Mouse (Mus musculus): ENCODE data around the gene Hoxa11.
A peak's percentile ranks its signal among the peaks of the same experiment; 100 is the strongest.

The Hoxa11 gene

DNA sequence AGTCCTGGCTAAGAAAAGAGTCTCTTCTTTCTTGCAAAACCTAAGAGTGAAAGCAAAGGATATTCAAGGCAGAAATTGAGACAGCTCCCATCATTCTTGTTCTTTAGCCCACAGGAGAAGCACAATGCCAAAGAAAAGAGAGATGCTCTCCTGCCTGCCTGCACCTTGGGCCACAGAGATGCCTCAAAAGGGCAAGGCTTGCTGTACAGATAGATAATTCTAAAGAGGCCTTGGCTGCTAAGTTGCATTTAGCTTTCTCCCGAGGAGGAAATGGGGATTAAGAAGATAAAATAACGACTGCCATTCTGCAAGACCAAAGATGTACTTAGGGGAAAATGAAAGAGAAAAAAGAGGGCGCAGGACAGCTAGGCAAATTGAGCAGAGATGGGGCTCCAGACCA lies 1.3 kb upstream of the Hoxa11 start:
- DNase-seq: no peak

DNA sequence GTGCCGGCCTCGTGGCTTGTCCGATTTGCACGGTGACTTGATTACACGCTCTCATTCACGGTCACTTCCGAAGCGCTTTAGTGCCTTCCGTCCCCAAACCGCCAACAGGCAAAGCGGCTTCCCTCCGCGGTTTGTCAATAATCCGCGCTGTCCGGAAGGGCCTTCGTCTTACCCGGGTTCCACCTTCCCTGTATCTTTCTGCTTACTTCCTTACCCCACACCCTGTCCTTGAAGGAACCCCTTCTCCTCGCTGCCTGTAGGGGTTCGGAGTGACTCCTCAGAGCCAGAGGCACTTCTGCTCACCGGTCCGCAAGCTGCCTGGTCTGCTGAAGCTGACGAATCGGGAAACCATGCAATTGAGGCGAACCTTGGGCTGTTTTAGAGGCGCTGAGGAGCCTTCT lies 793 bp upstream of the Hoxa11 start:
- DNase-seq: no peak

DNA sequence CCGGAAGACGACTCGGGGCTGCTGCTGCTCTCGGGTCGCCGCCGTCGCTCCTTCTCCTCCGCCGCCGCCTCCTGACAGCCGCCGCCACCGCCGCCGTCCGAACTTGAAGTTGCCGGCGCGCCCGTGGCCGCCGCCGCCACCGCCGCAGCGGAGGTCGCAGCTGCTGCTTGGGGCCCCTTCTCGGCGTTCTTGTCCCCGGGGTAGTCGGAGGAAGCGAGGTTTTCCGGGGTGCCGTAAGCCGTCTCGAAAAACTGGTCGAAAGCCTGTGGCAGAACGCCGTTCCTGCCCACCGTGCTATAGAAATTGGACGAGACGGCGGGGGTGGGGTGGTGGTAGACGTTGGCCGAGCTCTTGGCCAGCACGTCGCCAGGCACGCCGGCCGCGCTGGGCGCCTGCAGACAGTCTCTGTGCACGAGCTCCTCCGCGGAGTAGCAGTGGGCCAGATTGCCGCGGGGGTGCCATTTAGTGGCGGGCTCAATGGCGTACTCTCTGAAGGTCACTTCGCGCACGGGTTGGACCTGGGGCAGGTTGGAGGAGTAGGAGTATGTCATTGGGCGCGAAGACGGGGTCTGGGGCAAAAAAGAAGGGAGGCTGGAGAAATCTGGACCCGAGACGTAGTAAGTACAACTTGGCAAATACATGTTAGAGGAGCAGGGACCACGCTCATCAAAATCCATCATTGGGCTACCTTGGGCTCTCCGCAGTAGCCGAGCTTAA lies 412 bp downstream of the Hoxa11 start:
- DNase-seq: no peak

DNA sequence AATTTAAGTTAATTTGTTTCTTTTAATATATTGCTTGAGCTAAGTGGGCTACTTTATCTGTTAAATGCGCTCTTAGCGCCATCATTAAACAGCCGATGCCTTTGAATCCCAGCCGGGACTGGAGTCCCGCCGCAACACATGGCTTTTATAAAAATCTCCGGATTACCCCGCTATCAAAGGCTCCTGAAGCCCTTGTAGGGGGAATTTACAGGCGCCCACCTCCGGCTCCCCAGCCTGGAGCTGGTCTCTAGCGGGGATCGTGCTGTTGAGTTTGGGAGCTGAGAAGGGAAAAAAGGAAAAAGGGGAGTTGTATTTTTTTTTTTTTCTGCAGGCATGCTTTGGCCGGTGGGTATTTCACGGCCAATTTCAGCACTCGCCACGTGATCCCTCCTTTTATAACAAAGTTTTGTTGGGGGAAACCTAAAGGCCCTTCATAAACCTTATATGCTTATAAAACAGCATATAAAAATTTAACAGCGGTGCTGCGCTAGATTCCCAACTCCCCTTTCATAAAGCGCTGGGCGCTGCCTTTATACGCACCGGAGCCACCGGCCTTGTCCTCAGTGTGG lies 1.1 kb downstream of the Hoxa11 start:
- DNase-seq: no peak

DNA sequence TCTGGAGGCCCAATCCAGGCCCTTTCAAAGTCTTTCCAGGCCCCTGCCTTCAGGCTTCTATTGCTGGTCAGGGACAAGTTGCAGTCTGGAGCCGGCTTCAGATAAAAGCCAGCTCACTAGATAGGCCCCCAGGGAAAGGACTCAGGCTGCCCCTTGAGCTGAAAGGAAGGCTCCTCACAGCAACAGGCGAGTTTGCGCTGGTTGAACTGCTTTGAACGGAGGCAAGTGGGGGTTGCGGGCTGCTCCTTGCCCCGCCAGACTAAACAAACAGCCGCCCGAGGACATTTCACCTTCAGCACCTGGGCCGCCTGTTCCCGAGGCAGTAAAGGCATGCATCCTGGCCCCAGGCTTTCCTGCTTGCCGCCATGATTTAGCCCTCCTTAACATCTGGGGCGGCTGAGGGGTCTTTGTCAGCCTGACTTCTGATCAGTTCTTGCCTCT lies 1.9 kb downstream of the Hoxa11 start:
- DNase-seq: no peak

DNA sequence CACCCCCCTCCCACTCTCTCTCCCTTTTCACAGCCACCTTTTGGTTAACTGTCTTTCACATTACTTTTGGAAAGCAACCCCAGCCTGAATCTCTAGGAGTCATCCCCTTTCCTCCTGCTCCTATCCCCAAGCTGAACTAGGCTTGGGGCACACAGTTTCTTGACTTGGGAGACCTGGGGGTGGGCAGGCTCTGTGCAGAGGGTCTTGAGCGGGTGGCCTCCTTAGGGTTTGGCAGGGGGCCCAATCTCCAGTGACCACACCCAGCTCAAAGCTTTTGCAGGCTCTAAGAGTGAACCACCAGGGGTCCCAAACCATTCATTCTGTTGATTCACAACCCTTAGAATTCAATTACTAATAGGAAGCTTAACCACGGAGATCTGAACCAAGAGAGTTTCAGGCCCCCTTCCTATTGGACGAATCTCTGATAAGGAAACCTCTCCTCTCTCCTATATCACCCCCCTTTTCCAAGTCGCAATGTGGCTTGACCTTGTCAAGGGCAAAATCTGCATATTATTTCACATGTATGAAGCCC lies 2.7 kb downstream of the Hoxa11 start:
- DNase-seq: no peak

DNA sequence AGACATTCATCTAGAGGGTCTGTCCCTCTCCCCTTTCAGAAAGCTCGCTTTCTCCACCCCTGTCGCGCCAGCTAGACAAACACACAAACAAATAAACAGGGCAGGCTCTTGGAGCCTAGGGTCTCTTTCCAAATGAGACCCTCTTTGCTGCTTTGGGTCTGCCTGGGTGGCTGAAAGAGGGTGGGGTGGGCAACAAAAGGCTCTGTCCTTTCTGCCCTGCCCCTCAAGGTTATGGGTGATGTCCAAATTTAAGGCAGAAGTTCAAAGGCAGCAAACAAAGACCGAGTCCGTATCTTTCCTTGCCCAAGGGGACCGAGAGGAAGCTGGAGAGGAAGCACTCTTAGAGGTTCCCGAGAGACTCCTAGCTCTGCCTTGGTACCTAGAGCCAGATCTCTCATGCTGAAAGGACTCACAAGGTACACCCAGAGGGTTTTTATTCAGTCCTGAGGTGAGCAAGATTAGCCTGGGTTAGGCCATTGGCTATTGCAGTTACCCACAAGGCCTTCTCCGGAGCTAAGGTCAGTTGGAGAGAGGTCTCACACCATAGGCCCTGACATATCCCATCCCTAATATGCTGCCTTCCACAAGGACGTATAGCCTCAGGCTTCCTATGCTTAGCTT lies 4.5 kb downstream of the Hoxa11 start:
- DNase-seq: no peak

DNA sequence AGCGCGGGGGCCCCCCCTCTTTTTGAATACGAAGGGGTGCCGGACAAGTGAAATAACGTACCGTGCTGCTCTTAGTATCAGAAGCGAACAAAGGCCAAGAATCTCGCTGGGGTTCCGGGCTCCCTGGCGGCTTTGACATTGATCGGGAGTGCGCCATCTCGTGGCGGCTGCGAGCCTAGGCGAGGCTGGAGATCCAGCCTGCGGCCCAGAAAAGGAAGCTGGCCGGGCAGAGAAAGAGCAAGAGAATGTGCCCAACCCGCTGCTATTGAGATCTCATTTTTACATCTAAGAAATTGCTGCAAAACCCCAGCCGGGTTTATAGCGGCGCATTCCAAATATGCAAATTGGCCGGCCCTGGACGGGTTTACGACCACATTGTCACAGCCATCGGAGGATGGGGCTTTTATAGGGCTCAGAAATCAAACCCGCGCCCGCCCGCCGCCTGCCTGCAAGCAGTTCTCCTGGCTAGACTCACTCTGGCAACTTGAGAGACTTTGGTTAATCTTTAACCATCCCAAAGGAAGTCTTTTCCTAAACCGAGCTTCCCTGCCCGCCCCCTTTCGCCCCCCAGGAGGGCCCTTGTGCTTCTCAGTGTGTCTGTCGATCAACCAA lies 5.1 kb downstream of the Hoxa11 start, which contains the start of gene Hoxa10:
Gene Hoxa10, minus strand, starts transcription at position 466 of the 612 bp plus-strand sequence.
- peak; percentile 59 to 76 for DNase-seq

DNA sequence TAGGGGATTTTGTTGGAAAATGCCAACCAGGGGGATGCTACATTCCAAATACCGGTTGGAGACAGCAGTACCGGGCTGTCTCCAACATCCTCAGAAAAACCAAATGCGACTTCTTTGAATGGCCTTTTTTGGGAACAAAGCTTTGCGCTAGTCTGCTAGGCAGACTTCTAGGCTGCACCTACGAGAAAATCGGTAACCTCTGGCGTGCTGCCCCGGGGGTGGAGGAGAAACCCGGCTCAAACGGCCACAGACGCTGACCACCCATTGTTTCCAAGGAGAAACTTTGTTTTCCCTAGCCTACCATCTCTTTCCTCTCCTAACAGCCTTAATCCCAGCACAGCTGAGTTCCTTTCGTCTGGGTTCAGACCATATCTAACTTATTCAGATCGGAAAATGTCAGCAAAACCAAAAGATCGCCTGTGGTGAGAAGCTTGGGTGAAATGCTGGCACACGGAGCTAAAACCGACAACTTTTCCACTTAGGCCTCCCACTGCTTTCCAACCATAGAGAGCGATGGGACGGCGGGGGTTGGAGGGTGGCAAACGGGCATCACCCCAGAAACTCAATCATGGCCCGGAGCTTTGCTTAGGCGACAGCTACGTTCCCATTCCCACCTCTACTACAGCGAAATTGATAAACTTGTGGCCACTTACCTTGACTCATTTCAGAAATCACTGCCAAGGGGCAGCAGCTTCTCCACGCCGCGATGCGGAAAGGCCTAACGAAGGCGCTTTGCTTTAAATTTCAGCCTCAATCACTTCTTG lies 5.8 kb downstream of the Hoxa11 start:
- no peak for DNase-seq

DNA sequence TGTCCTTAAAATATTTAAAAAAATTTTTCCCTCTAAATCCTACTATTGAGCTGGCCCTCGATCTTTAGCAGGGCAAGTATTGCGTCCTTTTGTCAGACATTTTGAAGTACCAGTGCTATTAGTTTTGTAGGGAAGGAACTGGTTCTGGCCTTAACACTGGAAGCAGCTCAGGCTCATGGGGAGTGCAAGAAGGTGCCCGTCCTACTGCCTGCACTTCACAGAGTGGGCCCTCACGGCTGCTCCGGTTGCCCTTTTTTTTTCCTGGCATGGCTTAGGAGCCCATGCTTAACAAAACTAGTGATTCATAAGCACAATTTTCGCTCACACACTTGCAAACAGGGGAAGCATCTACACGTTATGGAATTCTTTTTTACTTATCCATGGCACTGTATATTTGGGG lies 6.6 kb downstream of the Hoxa11 start:
- no peak for DNase-seq

DNA sequence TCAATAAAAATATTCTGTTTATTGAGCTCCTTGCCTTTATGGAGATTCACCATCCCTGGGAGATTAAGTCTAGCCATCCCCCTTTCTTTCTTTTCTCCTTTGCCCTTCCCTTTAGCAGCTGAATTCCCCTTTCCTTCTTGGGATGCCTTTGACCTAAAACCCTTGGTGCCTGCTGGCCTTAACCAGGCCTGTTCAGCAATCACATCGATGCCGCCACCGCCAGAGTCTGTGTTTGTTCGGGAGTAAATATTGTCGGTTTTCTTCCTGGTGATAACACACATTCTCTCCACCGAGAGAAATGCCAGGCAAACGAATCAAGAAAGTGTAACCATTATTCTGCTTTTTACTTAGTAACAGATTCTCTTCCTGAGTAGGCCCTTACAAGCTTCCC lies 7.5 kb downstream of the Hoxa11 start:
- DNase-seq: no peak

DNA sequence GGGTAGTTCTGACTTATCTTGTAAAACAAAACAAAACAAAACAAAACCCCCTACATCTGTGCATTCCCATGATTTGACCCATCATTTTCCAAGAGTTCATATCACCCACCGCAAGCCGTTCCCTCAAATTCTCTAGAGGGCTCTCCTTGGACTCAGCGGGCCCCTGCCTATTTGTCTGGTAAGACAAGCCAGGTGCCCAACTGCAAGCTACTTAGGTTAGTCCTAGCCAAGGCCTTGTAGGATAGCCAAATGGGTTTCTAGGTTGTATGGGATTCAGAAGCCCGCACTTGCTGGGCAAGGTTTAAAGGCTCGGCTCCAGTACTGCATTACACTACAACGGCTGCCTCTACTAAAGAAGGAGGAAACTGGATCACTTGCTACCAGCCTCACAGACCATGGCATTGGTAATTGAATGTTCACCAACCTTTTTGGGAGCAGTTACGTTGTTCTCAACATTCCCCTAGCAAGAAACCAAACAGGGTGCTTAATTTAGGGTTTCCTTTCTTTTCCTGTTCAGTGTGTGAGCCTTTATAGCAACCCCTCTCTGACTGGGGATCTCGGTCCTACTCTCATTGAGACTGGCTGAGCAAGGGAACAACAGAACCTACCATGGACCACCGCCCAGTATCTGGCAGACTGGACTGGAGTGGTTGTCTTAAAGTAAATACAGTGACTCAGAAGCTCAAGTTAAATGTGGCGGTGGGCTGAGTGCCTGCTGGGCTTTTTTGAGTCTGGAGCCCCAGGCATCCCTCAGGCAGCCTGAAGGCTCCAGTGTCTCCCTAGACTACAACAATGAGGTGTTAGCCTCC lies 8.1 kb downstream of the Hoxa11 start:
- DNase-seq: no peak

DNA sequence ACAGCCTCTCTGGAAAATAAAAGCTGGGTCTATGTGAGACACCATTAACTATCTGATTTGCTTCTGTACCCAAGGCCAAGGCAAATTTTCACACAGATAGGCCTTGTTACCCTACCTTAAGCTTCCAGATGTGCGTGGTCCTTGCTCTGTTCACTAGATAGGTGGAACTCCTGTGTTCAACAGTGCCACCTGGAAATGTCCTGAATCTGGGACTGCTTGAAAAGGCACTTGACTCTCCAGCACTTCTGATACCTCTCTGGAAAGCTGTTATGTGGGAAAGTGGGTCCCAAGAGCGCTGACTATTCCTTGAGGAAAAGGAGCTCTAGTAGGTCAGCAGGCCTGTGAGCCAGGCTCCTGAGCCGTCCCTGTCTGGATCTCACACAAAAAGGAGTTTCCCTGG lies 8.8 kb downstream of the Hoxa11 start:
- no peak for DNase-seq

DNA sequence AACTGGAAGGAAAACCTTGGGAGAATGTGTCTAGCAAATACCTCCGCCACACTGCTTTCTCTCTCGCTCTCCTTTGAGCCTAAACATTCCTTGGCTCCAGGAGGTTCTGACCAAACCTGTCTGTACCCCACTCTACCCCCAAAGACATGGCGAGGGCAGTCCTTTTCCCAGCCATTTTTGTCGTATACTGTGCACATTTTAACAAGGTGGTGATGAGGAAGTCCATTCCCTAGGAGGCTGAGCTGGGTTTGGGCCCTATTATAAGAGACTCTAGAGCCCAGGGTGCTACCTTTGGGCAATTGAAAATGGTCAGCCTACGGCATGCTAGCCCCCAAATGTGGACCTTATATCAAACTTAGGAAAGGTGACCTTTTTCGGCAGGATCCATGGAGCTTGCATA lies 9.7 kb downstream of the Hoxa11 start:
- DNase-seq: no peak

DNA sequence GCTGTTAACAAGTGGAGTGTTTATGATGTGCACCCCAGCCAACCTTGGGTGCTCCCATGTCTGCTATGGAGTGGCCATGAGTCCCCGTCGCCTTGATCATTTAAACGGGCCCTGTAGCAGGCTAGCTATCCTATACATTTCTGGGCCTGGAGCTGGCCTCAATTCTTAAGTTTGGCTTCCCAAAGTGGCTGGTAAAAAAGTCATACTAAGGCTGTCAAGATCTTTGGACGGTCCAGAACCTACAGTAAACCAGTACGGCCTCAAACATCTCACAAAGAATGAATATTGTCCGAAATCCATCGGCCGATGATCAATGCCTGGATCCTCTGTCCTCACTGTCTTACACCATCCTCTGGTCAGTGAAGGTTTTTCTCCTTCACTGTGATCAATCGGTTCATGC lies 10.3 kb downstream of the Hoxa11 start:
- no peak for DNase-seq

DNA sequence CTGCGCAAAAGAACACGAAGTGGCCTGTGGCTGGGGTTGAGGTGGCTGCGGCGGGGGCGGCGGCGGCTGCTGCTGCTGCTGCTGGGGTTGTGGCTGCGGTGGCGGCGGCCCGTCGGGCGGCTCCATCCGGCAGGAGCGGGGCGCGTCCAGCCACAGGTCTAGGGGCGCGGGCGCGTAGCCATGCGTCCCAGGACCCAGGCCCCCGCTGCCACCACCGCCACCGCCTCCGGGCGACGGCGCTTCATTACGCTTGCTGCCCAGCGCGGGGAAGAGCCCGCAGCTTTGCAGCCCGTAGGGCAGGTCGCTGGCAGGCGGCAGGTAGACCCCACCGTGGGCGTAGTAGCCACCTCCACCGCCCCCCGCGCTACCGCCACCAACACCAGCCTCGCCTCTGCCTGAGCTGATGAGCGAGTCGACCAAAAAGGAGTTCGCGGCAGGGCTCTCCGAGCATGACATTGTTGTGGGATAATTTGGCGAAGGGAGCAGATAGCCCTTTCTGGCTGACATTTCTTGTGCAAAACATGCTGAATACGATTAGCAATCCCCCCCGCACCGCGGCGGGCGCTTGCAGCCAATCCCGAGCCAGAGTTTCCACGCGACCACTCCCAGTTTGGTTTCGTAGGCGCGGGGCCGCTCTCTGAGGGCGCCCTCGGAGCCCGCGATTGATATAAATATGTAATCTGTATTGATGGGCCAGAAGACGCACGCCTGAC lies 11.0 kb downstream of the Hoxa11 start:
- DNase-seq: no peak

DNA sequence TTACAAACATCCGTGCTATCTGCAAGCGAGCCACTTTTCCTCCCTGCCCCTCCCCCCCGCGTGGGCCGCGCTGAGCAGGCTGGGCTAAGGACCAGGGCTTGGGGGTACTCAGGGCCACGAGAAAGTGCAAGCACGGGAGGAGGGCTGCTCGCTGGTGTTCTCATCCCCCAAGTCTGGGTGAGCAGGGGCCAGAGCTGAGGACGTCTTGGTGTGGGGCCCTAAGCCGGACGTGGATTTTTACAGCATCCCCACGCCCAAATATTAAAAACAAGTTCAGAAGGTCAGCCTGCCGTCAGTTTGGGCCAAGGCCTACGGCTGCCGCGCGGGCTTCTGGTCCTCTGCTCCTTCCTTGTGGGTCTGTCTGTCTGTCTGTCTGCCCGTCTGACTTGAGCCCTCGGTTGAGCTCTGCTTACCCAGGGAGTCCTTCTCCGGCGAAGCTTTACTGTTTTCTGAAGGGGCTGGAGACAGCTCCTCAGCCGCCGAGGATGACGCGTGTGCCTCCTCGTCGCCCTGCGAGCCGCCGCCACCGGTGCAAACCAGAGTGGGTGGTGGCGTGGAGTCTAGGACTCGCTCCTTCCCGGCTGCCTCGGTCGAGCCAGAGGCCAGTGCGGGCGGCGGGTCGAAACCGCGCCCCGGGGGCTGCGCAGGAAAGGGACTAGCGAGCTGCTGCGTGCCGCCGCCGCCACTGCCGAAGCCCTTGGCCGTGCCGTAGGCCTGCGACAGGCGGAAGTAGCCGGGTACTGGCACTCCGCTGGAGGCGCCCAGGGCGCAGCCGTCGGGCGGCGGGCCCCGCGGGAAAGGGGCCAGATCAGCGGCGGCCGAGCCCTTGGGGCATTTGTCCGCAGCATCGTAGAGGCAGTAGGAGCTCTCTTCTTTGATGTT lies 11.8 kb downstream of the Hoxa11 start:
- no peak for DNase-seq

DNA sequence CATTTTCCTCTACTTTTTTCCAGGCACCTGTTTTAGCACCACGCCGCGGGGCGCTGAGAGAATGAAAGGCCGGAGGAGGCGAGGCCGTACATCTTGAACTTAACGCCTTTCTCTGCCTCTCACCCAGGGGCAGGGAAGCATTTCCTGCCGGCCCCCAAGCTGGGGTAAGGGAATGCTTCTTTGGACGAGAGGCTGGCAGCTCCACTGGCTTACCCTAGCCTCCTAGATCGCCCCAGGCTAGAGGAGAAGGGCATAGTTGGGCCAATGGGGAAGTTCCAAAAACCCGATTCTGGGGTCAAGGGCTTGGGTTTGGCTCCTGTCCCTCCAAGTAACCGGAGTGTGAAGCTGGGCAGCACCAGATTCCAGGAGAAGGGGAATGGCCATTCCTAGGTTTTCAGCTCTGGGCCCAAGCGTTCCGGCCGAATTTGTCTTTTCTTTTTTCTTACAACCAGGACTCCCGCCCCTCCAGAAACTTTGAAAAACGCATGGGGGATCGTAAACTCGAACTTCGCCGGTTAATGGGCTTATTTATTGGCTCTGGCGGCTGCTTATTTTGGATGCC lies 12.5 kb downstream of the Hoxa11 start:
- no peak for DNase-seq

DNA sequence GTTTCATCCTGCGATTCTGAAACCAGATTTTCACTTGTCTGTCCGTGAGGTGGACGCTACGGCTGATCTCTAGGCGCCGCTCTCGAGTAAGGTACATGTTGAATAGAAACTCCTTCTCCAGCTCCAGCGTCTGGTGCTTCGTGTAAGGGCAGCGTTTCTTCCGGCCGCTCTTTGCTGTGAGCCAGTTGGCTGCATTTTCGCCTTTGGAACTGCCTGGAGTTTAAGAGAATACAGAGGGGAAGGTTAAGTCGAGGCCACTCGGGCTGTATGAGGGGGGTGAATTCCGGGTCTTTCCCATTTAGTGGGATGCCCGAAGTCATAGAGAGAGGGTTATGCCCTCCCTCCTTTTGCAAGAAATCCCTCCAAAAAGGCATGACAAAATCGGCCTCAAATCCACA lies 13.0 kb downstream of the Hoxa11 start:
- no peak for DNase-seq

Measured in spleen, adult 18-20 months (tissue).